Mouse (Mus musculus) cerebellum, postnatal 25 days (tissue): Measurements from ENCODE around the gene Olfr211.

Experiments
- DNase-seq, 2 experiments: peaks; one replicate each; pipeline ENCODE4 v3.0.0; 2021; ENCODE audit warnings: mixed read lengths in 2 of 2

The Olfr211 gene

DNA sequence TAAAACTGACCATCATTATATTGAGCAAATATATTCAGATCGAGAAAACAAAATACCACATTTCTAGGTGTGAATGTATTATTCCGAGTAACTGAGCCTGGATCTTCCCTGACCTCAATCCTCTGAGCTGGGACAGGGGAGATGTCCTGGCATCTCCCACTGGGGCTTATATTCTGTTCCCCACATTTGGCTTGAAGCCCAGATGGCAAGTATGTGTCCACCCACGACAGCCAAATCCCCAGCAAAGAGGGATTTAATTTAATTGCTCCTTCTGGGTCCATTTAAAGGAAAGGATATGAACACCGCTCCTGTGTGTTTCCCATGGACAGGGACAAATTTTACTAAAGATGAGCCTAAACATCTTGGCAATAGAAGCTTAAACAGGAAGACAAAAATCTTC lies at the start of gene Olfr211:
Olfr211 (plus strand) TSS at position 301 of the 400 bp plus-strand sequence.
- DNase-seq: peak in 1 of 2 experiments; percentile 23

DNA sequence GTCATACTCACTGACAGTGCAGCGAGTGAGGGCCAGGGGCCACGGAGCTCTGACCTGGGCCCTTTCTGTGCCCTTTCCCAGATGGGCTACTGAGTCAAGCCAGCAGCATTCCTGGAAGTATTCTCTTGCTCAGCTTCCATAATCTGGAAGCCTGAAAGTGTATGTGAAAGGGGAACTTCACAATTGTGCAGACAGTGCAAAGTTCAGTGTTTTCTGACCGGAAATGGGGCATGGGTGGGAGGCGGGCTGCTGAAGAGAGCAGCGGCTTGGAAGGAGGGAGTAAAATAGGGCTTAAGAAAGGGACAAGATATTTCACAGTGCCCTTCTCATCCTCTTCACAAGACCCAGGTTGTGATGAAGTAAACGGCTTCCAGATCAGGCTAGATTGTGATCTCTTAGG lies 49.4 kb upstream of the Olfr211 start:
- DNase-seq: no peak

DNA sequence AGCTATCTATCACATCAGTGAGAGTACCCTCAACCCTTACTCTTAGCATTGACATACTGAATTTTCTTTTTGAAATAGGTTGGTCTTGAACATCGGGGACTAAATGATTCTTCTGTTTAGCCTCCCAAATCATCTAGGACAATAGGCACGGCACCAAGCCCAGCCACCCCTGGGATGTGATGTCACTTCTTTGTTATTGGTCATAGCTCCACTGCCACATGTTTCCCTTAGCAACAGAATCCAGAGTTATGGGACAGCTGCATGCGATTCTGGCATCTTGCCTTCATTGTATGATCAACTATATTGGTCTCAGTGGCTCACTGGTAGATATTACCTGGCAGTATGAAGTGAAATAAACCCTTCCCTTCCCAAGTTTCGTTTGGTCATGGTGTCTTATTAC lies 48.4 kb upstream of the Olfr211 start:
- no peak for DNase-seq

DNA sequence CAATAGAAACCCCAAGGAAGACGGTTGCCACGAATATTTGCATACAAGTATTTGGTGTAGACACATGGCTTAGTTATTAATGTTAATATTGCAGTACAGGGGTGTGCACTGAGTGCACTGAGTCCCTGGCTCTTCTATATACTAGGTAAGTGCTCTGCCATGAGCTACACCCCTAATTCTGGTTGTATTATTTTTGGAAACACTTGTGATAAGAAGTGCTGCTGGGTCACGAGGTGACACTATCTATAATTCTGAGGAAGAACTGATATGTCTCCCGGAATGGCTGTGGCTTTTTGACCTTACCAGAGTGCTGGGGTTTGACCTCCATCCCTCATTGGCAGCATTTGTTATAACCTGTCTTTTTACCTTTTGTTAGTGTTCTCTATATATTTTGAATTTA lies 48.0 kb upstream of the Olfr211 start:
- no peak for DNase-seq

DNA sequence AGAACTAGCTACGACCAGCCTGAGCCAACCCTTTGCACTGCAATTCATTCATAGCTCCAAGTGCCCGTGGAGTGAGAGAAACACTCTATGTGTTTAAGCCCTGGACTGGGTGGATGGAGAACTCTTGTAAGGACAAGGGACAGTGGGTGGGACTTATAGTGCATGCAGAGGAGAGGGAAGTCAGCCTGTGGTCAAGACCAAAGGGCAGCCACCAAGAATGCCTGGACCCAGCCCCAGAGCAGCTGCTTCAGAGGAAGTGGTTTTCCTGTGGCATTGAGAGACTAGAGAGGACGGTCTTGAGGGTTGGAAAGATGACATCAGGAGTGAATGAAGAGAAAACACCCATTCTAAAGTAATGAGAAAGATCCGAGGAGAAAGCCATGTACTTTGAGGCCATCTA lies 33.1 kb upstream of the Olfr211 start:
- no peak for DNase-seq

DNA sequence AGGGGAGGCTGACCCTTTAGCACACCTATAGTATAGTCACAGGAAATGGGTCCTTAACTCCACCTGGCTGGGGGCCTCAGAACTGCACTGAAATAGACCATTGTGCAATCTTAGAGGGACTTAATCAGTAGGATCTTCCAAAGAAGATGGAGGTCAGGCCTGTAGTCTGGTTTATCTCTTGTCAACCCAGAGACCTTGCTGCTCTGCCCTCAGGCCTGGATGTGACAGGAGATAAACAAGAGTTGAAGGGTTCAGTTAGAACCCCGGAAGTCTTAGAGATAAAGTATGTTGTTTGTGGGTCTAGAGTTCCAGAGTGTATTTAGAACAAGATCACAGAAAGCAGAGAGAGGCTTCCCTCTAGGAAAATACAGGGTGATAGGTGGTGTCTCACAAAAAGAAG lies 32.4 kb upstream of the Olfr211 start:
- DNase-seq: no peak

DNA sequence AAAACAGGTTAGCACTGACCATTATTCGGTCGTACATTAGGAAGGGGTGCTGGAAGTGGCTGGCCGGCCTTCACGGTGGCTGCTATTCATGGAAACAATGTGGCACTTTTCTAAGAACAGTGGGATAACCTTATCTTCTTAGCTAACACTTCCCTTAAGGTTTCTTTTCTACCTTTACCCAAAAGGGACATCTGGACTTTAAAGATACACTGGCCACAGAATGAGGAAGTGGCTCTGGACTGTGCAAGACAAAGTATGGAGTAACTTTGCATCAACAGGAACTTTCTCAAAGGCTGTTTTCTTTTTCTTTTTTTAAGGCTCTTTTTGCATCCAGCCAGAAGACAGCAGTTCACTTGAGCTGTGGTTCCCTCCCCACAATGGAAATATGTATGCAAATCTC lies 30.2 kb upstream of the Olfr211 start:
- no peak for DNase-seq

DNA sequence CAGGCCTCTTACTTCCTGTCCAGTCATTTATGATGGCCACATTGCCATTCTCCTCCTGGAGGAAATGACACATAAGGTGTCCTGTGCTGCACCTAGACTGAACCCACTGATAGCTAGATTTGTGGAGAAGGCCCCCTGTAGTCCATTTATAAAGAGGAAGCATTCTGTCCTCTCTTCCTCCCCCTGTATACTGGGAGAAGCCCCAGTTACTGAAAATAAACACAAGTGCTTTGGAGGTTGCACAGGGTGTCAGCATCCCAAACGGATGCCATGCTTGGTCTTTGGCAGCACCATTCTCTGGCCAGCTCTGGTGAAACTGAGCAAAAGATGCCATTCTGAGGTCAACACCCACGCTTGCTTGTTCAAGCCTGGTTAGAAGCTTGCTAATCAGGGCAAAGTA lies 29.7 kb upstream of the Olfr211 start:
- no peak for DNase-seq

DNA sequence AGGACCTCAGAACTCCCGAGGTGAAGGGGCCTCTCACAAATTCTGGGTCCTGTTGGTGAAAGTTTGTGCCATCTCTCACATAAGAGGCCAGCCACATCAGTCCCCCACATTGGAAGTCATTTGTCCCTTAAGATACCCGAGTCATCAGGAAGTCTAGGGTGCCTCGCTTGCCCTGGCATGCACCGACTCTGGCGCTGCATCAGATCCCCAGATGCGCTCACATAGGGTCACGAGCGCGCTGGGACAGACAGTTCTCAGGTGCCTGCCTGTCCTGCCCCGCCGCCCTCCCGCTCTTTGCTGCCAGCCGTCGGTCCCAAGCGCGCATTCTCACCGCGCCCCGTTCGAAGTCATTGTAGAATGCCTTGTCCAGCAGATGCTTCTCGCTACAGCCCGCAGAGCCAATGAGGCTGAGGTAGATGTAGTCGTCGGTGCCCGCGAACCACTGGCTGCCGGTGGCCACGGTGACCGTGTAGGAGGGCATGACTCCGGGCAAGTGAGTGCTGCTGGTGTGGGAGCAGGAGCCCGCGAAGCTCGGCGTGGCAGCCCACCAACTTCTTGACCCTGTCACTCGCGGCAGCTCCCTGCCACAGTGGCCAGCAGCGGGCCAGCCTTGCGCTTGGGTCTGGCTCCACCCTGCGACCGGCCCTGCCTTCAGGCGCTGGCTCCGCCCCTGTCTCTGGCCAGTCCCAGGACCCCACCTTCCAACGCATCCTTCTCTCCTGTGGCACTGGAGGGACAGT lies 28.2 kb upstream of the Olfr211 start, which contains the start of gene Alox5:
Alox5 (minus strand) TSS at position 635 of the 740 bp plus-strand sequence.
- peak; percentile 11 to 36 for DNase-seq

DNA sequence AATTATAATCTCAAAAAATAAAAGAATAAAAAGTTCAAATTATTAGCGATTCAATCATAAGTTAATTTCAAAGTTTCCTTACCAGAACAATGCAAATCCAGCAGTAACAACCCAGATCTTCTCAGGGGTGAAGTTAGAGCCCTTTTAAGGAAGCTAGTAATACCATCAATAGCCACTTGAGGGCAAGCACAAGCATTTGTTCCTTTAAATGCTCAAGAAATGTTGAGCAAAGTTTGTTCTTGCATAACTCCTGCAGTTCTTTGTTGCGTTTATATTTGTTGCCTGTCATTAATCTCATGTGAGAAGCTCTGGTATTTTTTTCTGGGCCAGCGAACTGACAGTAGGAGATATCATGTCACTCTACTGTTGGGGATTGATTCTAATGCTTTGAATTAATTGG lies 20.8 kb upstream of the Olfr211 start:
- DNase-seq: no peak

DNA sequence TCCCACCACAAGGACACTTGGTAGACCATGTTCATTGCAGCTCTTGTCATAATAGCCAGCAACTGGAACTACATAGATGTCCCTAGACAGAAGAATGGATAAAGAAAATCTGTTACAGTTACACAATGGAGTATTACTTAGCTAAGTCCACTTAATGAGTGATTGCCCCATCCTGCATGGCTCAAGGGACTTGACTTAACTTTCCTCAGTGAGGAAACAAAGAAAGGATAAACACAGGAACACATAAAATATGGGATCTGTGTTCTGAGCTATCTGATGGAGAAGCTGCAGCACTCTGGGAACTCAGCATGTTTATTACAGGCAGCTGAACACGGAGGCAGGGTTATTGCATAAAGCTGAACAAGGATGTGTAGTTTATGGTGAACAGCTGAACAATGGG lies 3.8 kb upstream of the Olfr211 start:
- DNase-seq: no peak

DNA sequence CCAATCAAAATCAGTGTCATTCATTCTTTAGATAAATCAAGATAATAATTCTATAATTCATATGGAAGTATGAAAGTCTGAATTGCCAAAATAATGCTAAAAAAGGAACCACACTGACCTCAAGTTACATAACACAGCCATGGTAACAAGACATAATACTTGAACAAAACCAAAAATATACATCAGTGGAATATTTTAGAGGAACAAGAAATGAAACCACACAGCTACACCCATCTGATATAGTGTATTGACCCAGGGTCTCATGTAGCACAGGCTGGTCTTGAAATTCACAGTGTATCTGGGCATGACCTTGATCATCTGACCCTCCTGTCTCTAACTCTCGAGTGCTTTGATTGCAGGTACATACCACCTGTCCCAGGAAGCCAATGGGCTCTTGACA lies 2.1 kb upstream of the Olfr211 start:
- no peak for DNase-seq

DNA sequence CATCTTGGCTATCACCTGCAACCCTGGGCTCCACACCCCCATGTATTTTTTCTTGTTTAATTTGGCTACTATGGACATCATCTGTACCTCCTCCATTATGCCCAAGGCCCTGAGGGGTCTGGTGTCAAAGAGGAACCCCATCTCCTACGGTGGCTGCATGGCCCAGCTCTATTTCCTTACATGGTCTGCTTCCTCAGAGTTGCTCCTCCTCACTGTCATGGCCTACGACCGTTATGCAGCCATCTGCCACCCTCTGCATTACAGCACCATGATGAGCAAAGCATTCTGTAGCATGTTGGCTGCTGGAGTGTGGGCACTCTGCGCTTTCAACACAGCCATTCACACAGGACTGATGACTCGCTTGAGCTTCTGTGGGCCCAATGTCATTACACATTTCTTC lies 4.9 kb downstream of the Olfr211 start:
- DNase-seq: no peak

DNA sequence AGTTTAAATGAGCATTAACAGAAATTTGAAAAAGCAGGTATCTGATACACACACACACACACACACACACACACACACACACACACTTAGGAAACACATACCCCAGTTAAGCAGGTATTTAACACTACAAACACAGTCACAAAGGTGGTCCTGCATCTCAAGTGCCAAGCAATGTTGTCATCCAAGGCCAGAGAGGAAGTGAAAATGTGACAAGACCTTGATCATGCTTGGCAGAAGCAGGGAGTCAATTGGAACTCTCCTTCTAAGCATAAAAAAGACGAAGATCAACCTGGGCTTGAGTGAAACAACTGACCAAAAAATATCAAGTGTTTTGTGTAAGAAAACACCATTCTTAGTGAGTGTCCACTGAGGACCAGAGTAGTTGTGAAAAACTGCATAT lies 7.1 kb downstream of the Olfr211 start:
- DNase-seq: no peak

DNA sequence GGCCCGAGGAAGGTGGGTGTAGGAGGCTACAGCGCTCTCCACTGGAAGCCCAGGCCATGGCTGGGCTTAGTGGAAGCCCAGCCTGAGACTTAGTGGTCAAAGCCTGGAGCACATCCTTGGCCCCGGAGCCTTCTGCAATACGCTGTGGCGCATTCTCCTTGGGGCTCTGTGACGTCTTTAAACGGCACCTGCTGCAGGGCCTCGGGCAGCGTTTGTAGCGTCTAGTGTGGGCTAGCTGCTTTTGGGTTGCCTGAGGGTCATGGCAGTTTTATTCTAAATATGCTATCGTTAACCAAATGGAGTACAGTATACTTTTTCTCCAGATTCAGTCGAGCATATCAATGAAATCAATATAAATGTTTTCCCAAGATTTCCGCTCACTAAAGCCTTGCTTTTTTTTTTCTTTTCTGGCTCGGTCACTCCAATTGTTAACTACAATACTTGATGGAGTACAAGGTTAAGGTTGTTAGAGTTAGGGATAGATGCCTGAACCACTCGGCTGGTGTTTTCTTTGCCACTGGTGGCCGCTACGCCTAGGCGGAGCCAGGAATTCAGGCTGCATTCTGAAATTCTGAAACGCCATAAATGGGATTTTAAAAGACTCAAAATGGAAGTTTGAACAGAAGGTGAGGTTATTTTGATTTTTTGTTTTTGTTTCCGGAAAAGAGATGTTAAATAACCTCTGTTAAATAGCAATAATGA lies 17.6 kb downstream of the Olfr211 start, which contains the start of gene Olfr212:
Olfr212 (plus strand) TSS at position 215 of the 702 bp plus-strand sequence.
- peak in 1 of 2 experiments; percentile 11 for DNase-seq

DNA sequence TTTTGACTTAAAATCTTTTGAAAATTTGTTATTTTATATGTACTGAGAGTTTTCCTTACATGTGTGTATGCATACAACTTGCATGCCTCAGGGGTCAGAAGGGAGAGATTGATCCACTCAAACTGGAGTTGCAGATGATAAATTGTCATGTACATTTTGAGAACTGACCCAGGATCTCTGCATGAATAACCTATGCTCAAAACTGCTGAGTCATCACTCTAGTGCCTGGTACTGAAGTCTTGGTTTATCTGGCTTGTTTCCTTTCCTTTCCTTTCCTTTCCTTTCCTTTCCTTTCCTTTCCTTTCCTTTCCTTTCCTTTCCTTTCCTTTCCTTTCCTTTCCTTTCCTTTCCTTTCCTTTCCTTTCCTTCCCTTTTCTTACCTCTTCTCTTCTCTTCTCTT lies 25.9 kb downstream of the Olfr211 start:
- DNase-seq: no peak

DNA sequence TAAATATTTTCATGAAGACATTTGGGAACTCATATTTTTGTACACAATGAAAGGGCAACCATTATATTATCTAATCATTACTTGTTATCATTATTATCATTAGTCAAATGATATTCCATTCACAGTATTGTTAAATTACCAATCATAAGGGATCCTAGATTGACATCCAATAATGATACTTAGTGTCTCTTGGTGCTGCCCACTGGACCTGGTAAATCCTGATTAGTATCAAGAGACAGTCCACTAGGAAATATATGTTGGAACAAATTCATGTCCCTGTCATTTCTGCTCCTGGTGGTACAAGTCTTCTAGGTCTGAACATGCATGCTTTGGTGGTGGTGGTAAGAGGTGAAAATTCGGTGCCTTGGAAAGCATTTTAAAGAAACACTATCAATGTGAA lies 49.3 kb downstream of the Olfr211 start, which contains the start of gene Olfr213:
Olfr213 (plus strand) TSS at position 301 of the 400 bp plus-strand sequence.
- no peak for DNase-seq

DNA sequence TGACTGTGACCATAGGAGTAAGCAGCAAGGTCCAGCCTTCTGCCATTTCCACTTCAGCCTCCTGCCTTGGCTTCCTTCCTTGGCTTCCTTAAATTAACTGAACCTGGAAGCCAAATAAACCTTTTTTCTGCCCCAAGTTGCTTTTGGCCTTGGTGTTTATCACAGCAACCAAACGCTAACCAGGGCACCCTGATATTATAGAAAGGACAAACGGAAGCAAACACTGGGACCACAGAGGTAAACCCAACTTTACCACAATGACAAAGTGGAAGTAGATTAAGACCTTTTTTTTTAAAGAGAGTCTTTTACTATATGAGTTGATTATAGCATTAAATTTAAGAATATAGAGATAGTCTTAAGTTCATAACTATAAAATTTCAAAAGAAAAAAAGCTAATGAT lies 53.6 kb downstream of the Olfr211 start:
- no peak for DNase-seq
